Mouse (Mus musculus) megakaryocyte, embryonic 14.5 days (primary cell): ENCODE data around the gene Gpm6a.

Source experiments
- FLI1 ChIP-seq: IDR thresholded peaks from 2 replicates; pipeline ENCODE4 v1.6.1; 2012; ENCODE audit warnings: low read length, inconsistent platforms, mixed read lengths
- GATA1 ChIP-seq: IDR thresholded peaks from 3 replicates; pipeline ENCODE4 v1.6.1; 2012; ENCODE audit warnings: mixed read lengths, low read length, inconsistent platforms, borderline replicate concordance

DNA sequence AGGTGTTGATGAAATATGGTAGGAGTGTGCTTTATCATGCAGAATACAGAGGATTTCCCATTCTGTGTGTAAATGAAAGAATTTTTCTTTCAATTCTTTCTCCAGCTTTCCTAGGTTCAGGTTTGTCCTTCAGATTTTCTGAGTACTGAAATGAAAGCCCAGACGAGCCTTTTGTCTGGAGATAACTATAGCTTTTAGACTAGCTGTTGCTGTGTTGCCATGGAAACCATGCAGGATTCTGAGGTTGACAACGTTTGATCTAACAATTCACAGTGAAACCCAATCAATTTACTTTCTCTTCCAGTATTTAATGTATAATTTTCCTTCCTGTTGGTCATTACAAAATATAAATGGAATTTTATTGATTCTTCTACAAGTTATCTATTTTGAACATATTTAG is 34.5 kb downstream of the Gpm6a start:
- TF ChIP-seq GATA1 = no peak
- TF ChIP-seq FLI1 = no peak
